Mouse (Mus musculus): ENCODE data around the gene Snca.

The Snca gene

GRCm38 (mm10) chr6:60829282-60829891, at the start of gene Snca:
Snca (minus strand) TSS chr6:60829855.
- no peak for DNase-seq

- no peak for DNase-seq
These were observed 40.5 kb upstream of the Snca start for GRCm38 (mm10) chr6:60870126-60870525.

GRCm38 (mm10) chr6:60856599-60856998, 26.9 kb upstream of the Snca start:
- DNase-seq, result no peak

GRCm38 (mm10) chr6:60851690-60852089, 22.0 kb upstream of the Snca start:
- DNase-seq, result no peak

- no peak for DNase-seq
These were observed 1.0 kb downstream of the Snca start for GRCm38 (mm10) chr6:60828429-60829264.

- no peak for DNase-seq
These were observed 1.6 kb downstream of the Snca start for GRCm38 (mm10) chr6:60828047-60828428.

- DNase-seq, result no peak
These were observed 2.4 kb downstream of the Snca start for GRCm38 (mm10) chr6:60827290-60827689.

GRCm38 (mm10) chr6:60819272-60819671, 10.4 kb downstream of the Snca start:
- no peak for DNase-seq

GRCm38 (mm10) chr6:60813516-60813915, 16.1 kb downstream of the Snca start:
- no peak for DNase-seq

GRCm38 (mm10) chr6:60798266-60798665, 31.4 kb downstream of the Snca start:
- DNase-seq, result no peak

GRCm38 (mm10) chr6:60793659-60794365, 35.8 kb downstream of the Snca start:
- DNase-seq, result no peak

- no peak for DNase-seq
These were observed 42.7 kb downstream of the Snca start for GRCm38 (mm10) chr6:60786955-60787354.

GRCm38 (mm10) chr6:60771899-60772298, 57.8 kb downstream of the Snca start:
- DNase-seq, result no peak

- DNase-seq, result no peak
These were observed 64.0 kb downstream of the Snca start for GRCm38 (mm10) chr6:60765696-60766095.

GRCm38 (mm10) chr6:60762864-60763263, 66.8 kb downstream of the Snca start:
- no peak for DNase-seq

GRCm38 (mm10) chr6:60761710-60762109, 67.9 kb downstream of the Snca start:
- DNase-seq, result no peak

GRCm38 (mm10) chr6:60754975-60755374, 74.7 kb downstream of the Snca start:
- no peak for DNase-seq

- no peak for DNase-seq
These were observed 83.7 kb downstream of the Snca start for GRCm38 (mm10) chr6:60745965-60746364.

- no peak for DNase-seq
These were observed 88.1 kb downstream of the Snca start for GRCm38 (mm10) chr6:60741427-60742071.

- DNase-seq, result no peak
These were observed 89.9 kb downstream of the Snca start for GRCm38 (mm10) chr6:60739776-60740175.

- no peak for DNase-seq
These were observed 98.5 kb downstream of the Snca start for GRCm38 (mm10) chr6:60731164-60731563.

- no peak for DNase-seq
These were observed 105.4 kb downstream of the Snca start for GRCm38 (mm10) chr6:60724110-60724829.

GRCm38 (mm10) chr6:60717566-60717965, 112.1 kb downstream of the Snca start:
- no peak for DNase-seq
